Mouse (Mus musculus): ENCODE measurements around the gene Pim2. TPM values are rescaled to one million over a fixed set of nuclear protein-coding genes. Genes with fewer than 3 reads are reported as not detected.

Gene Pim2
- polyA plus RNA-seq, 1 experiment from 2014 or later, result 6.4 TPM

- WGBS, result 74% methylated on average over 3 of the region's 3 CpGs
- no peaks in the 10 kb centered on the region for H3K4me1 ChIP-seq (ENCODE audit: control insufficient read depth, insufficient read depth, low read length)
Observed at GRCm38 (mm10) chrX:7864551-7864950, 13.5 kb upstream of the Pim2 start.

GRCm38 (mm10) chrX:7865343-7865742 is 12.7 kb upstream of the Pim2 start:
- no peak overlapping the region for H3K4me2 ChIP-seq (ENCODE audit: low read depth, low read length)
- no peak overlapping the region for H3K4me3 ChIP-seq (ENCODE audit: low read length)
- H3K9me3 ChIP-seq (replicated peaks; ENCODE audit: control insufficient read depth, low read length), result no peaks in the 10 kb centered on the region
- ATAC-seq (replicated peaks; ENCODE audit: extremely low read depth, insufficient read depth, low FRiP score), result no peak
- H3K36me3 ChIP-seq (ENCODE audit: control insufficient read depth, insufficient read depth), result peaks cover 4% of the 10 kb centered on the region
- no peak overlapping the region for H3K9ac ChIP-seq (ENCODE audit: low read length)
- H3K27me3 ChIP-seq (ENCODE audit: control insufficient read depth, insufficient read depth, low read length), result no peaks in the 10 kb centered on the region
- no peak overlapping the region for H3K27ac ChIP-seq (ENCODE audit: low read length)
- 49% methylated on average over 2 of the region's 2 CpGs for WGBS
- no peaks in the 10 kb centered on the region for H3K4me1 ChIP-seq (ENCODE audit: control insufficient read depth, insufficient read depth, low read length)

More at GRCm38 (mm10) chrX:7864551-7864950, 13.5 kb upstream of the Pim2 start:
- Histone ChIP-seq H3K9ac (ENCODE audit: low read length) (no peak overlapping the region), H3K27ac (ENCODE audit: low read length) (no peak overlapping the region), H3K4me2 (ENCODE audit: low read depth, low read length) (no peak overlapping the region), H3K9me3 (replicated peaks; ENCODE audit: control insufficient read depth, low read length) (no peaks in the 10 kb centered on the region), H3K4me3 (ENCODE audit: low read length) (no peak overlapping the region), H3K36me3 (ENCODE audit: control insufficient read depth, insufficient read depth) (peaks cover 4% of the 10 kb centered on the region), H3K27me3 (ENCODE audit: control insufficient read depth, insufficient read depth, low read length) (no peaks in the 10 kb centered on the region)
- no peak for ATAC-seq (replicated peaks; ENCODE audit: extremely low read depth, insufficient read depth, low FRiP score)

- Histone ChIP-seq H3K36me3 (ENCODE audit: control insufficient read depth, insufficient read depth) (peaks cover 4% of the 10 kb centered on the region), H3K4me1 (ENCODE audit: control insufficient read depth, insufficient read depth, low read length) (no peaks in the 10 kb centered on the region), H3K9me3 (replicated peaks; ENCODE audit: control insufficient read depth, low read length) (no peaks in the 10 kb centered on the region), H3K4me2 (ENCODE audit: low read depth, low read length) (no peak overlapping the region), H3K27ac (ENCODE audit: low read length) (no peak overlapping the region), H3K9ac (ENCODE audit: low read length) (no peak overlapping the region), H3K27me3 (ENCODE audit: control insufficient read depth, insufficient read depth, low read length) (no peaks in the 10 kb centered on the region), H3K4me3 (ENCODE audit: low read length) (no peak overlapping the region)
- ATAC-seq (replicated peaks; ENCODE audit: extremely low read depth, insufficient read depth, low FRiP score), result no peak
- WGBS, result 41% methylated on average over 2 of the region's 2 CpGs
Observed at GRCm38 (mm10) chrX:7865786-7866185, 12.3 kb upstream of the Pim2 start.

GRCm38 (mm10) chrX:7867141-7867540 is 10.9 kb upstream of the Pim2 start:
- no peaks in the 10 kb centered on the region for H3K4me1 ChIP-seq (ENCODE audit: control insufficient read depth, insufficient read depth, low read length)
- no peak overlapping the region for H3K4me3 ChIP-seq (ENCODE audit: low read length)
- ATAC-seq (replicated peaks; ENCODE audit: extremely low read depth, insufficient read depth, low FRiP score), result no peak
- 84% methylated on average over 1 of the region's 1 CpGs for WGBS
- no peak overlapping the region for H3K27ac ChIP-seq (ENCODE audit: low read length)
- H3K36me3 ChIP-seq (ENCODE audit: control insufficient read depth, insufficient read depth), result peaks cover 4% of the 10 kb centered on the region
- no peak overlapping the region for H3K9ac ChIP-seq (ENCODE audit: low read length)
- H3K9me3 ChIP-seq (replicated peaks; ENCODE audit: control insufficient read depth, low read length), result no peaks in the 10 kb centered on the region
- no peak overlapping the region for H3K4me2 ChIP-seq (ENCODE audit: low read depth, low read length)
- no peaks in the 10 kb centered on the region for H3K27me3 ChIP-seq (ENCODE audit: control insufficient read depth, insufficient read depth, low read length)

- H3K9ac ChIP-seq (ENCODE audit: low read length), result no peak overlapping the region
- H3K9me3 ChIP-seq (replicated peaks; ENCODE audit: control insufficient read depth, low read length), result no peaks in the 10 kb centered on the region
- H3K36me3 ChIP-seq (ENCODE audit: control insufficient read depth, insufficient read depth), result peaks cover 8% of the 10 kb centered on the region
- no peak overlapping the region for H3K27ac ChIP-seq (ENCODE audit: low read length)
- no peaks in the 10 kb centered on the region for H3K4me1 ChIP-seq (ENCODE audit: control insufficient read depth, insufficient read depth, low read length)
- 62% methylated on average over 2 of the region's 2 CpGs for WGBS
- no peak for ATAC-seq (replicated peaks; ENCODE audit: extremely low read depth, insufficient read depth, low FRiP score)
- no peak overlapping the region for H3K4me2 ChIP-seq (ENCODE audit: low read depth, low read length)
- no peak overlapping the region for H3K4me3 ChIP-seq (ENCODE audit: low read length)
- no peaks in the 10 kb centered on the region for H3K27me3 ChIP-seq (ENCODE audit: control insufficient read depth, insufficient read depth, low read length)
Observed at GRCm38 (mm10) chrX:7868506-7868905, 9.6 kb upstream of the Pim2 start.

- no peak overlapping the region for H3K4me2 ChIP-seq (ENCODE audit: low read depth, low read length)
- no peak overlapping the region for H3K4me3 ChIP-seq (ENCODE audit: low read length)
- H3K4me1 ChIP-seq (ENCODE audit: control insufficient read depth, insufficient read depth, low read length), result no peaks in the 10 kb centered on the region
- H3K27ac ChIP-seq (ENCODE audit: low read length), result no peak overlapping the region
- WGBS, result 55% methylated on average over 3 of the region's 3 CpGs
- H3K27me3 ChIP-seq (ENCODE audit: control insufficient read depth, insufficient read depth, low read length), result no peaks in the 10 kb centered on the region
- H3K9ac ChIP-seq (ENCODE audit: low read length), result no peak overlapping the region
- peaks cover 11% of the 10 kb centered on the region for H3K36me3 ChIP-seq (ENCODE audit: control insufficient read depth, insufficient read depth)
- no peak for ATAC-seq (replicated peaks; ENCODE audit: extremely low read depth, insufficient read depth, low FRiP score)
- no peaks in the 10 kb centered on the region for H3K9me3 ChIP-seq (replicated peaks; ENCODE audit: control insufficient read depth, low read length)
Observed at GRCm38 (mm10) chrX:7869826-7870225, 8.2 kb upstream of the Pim2 start.

- Histone ChIP-seq H3K4me1 (ENCODE audit: control insufficient read depth, insufficient read depth, low read length) (peaks cover 8% of the 10 kb centered on the region), H3K36me3 (ENCODE audit: control insufficient read depth, insufficient read depth) (peaks cover 3% of the 10 kb centered on the region; the same call in 1 of the 2 replicates), H3K27ac (ENCODE audit: low read length) (no peak overlapping the region), H3K4me3 (ENCODE audit: low read length) (peak overlapping the region; percentile 57), H3K4me2 (ENCODE audit: low read depth, low read length) (peak overlapping the region; percentile 78), H3K27me3 (ENCODE audit: control insufficient read depth, insufficient read depth, low read length) (no peaks in the 10 kb centered on the region), H3K9ac (ENCODE audit: low read length) (peak overlapping the region; percentile 68), H3K9me3 (replicated peaks; ENCODE audit: control insufficient read depth, low read length) (no peaks in the 10 kb centered on the region)
- WGBS, result 11% methylated on average over 21 of the region's 21 CpGs
- ATAC-seq (replicated peaks; ENCODE audit: extremely low read depth, insufficient read depth, low FRiP score), result peak; percentile 29; the same call in 1 of the 2 replicates
Observed at GRCm38 (mm10) chrX:7878495-7878894, 433 bp downstream of the Pim2 start.

- Histone ChIP-seq H3K36me3 (ENCODE audit: control insufficient read depth, insufficient read depth) (no peaks in the 10 kb centered on the region), H3K9ac (ENCODE audit: low read length) (no peak overlapping the region), H3K4me2 (ENCODE audit: low read depth, low read length) (peak overlapping the region; percentile 51), H3K27me3 (ENCODE audit: control insufficient read depth, insufficient read depth, low read length) (no peaks in the 10 kb centered on the region), H3K9me3 (replicated peaks; ENCODE audit: control insufficient read depth, low read length) (no peaks in the 10 kb centered on the region), H3K27ac (ENCODE audit: low read length) (no peak overlapping the region), H3K4me3 (ENCODE audit: low read length) (no peak overlapping the region; the same call in 1 of the 2 replicates), H3K4me1 (ENCODE audit: control insufficient read depth, insufficient read depth, low read length) (peaks cover 10% of the 10 kb centered on the region)
- no peak for ATAC-seq (replicated peaks; ENCODE audit: extremely low read depth, insufficient read depth, low FRiP score)
- 10% methylated on average over 11 of the region's 11 CpGs for WGBS
Observed at GRCm38 (mm10) chrX:7879819-7880218, 1.8 kb downstream of the Pim2 start.

GRCm38 (mm10) chrX:7883841-7884567 is 5.9 kb downstream of the Pim2 start, which contains the start of gene Slc35a2:
Gene Slc35a2, plus strand, starts transcription at chrX:7884028.
- H3K27me3 ChIP-seq (ENCODE audit: control insufficient read depth, insufficient read depth, low read length), result no peaks in the 10 kb centered on the region
- H3K4me1 ChIP-seq (ENCODE audit: control insufficient read depth, insufficient read depth, low read length), result peaks cover 6% of the 10 kb centered on the region
- peak within 1 kb of the TSS; percentile 58 for H3K9ac ChIP-seq (ENCODE audit: low read length)
- peak within 1 kb of the TSS; percentile 72 for H3K4me3 ChIP-seq (ENCODE audit: low read length)
- no peaks in the 10 kb centered on the region for H3K36me3 ChIP-seq (ENCODE audit: control insufficient read depth, insufficient read depth)
- WGBS, result 11% methylated on average over 49 of the region's 49 CpGs
- peak within 1 kb of the TSS; percentile 89 for H3K27ac ChIP-seq (ENCODE audit: low read length)
- no peaks in the 10 kb centered on the region for H3K9me3 ChIP-seq (replicated peaks; ENCODE audit: control insufficient read depth, low read length)
- peak within 1 kb of the TSS; percentile 70 for H3K4me2 ChIP-seq (ENCODE audit: low read depth, low read length)
- peak; percentile 95 for ATAC-seq (replicated peaks; ENCODE audit: extremely low read depth, insufficient read depth, low FRiP score)

Data from heart, embryonic 16.5 days (tissue).